Mouse (Mus musculus): Measurements from ENCODE around the gene Atrn.
A peak's percentile ranks its signal among the peaks of the same experiment; 100 is the strongest.
"Not testable (repeated sequence)": the region's sequence is repeated elsewhere in the genome, so short reads cannot be mapped to it uniquely, and the experiment has no call there.

Gene Atrn

DNA sequence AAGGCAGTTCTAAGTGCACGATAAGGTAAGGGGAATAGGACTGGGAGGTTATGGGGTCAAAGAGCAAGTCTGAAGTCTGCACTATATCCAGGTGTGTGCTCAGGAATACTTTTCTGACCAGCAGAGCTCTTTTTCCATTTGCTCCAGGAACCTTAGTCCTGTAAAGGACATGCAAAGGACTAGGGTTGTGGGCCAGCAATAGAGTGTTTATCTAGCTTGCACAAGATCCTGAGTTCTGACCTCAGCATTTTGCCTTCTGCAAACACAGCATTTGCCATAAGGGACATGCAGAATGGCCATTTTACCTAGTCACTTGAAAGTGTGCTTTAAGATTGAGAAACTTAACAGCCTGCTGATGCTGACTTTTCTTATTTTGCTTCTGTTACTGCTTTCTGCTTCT lies 58.7 kb downstream of the Atrn start:
- peak; percentile 77 for DNase-seq

DNA sequence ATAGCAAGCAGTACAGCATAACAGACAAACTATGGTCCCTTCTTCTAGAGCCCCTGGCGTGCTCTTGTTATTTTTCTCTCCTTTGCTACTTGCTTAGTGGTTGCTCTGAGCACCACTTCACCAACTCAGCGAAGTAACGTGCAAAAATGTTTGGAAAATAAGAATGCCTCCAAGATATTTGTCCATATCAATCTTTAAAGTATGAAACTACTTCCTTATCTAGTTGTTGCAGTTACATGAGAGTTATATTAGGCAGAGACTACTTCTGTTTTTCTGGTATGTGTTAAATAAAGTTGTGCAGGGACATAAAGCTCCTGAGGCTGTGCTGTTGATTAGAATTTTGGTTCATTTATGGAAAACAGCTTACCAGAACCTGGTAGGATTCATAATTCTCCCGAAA lies 64.7 kb downstream of the Atrn start:
- DNase-seq: no peak

DNA sequence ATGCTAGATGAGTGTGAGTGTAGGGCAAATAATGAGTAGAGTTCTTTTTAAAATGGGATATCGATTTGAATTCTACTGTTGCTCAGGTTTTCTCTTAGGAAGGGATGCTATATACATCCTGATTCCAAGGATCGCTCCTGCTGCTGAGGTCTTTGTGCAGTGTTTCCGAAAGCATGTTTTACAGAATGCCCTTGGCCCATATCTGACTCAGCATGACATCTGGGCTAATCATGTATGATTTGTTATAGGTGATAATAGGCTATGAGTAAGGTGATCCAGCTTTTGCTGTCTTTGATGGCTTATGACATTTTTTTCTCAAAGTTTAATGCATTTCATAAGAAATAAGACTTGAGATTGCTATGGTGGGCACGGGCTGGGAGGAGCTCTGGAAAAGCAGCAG lies 66.1 kb downstream of the Atrn start:
- DNase-seq: no peak

DNA sequence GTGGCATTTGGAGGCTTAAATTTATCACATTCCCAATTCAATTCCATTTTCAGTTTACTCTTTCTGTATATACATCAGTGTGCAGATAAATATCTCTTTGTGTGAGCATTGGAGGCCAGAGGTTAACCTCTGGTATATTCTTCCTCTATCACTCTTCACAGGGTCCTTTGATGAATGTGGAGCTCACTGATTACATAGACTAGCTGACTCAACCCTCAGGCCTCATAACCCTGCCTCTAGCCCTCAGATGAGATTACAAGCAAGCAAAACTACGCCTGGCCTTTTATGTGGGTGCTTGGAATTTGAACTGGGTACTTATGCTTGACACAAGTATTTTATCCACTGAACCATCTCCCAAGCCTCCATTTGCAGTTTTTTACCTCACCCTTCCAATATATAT lies 68.6 kb downstream of the Atrn start:
- DNase-seq: no peak

DNA sequence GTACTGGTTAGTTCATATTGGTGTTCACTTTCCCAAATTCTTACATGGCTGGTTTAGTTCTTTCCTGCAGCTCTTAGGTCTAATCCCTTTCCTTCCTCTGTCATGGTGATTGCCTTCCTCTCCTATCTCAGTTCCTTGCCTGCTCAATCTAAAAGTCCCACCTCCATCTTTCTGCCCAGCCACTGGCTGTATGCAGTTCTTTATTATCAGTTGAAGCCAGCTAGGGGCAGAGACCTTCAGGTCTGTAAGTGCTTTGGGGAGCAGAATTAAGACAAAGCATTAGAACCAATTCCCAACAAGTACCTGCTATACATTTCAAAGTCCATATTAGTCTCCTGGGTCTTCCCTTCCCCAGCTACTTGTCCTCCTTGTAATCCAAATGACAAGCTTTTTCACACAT lies 71.3 kb downstream of the Atrn start:
- DNase-seq: no peak

DNA sequence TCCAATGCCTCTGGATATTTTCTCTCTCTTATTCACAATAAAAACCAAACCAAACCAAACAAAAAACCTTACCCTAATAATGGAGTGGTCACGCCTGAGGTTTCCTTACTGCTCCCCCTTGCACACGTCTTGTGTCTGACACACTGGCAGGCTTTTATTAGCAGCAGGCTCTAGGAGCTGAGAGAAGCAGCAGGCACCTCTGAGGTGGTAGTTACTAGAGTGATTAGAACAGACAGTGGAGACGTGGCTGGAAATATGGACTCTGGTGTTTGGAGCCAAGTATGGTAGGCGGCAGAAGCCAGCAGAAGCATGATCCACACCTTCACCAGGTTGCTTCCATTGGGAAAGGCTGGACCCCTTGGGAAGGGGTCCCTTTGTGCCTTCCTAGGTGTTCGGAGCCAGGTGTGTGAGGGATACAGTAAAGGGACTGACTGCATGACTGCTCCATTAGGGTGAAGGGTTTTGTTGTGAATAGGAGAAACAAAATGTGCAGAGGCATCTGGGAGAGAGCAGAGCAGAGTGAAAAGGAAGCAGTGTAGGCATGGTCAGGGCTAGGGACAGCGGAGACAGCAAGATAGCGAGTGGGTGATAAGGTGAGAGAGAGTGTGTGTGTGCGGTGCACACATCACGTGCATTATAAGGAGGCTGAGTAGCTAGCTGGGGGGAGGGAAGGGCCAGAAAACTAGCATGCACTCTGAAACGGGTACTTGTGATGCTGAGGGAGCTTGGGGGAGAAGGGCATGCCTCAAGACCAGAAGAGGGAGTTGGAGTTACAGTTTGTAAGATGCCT lies 72.0 kb downstream of the Atrn start:
- DNase-seq: no peak

- DNase-seq: no peak
Measured at GRCm38 (mm10) chr2:130979138-130979537, 72.8 kb downstream of the Atrn start.

DNA sequence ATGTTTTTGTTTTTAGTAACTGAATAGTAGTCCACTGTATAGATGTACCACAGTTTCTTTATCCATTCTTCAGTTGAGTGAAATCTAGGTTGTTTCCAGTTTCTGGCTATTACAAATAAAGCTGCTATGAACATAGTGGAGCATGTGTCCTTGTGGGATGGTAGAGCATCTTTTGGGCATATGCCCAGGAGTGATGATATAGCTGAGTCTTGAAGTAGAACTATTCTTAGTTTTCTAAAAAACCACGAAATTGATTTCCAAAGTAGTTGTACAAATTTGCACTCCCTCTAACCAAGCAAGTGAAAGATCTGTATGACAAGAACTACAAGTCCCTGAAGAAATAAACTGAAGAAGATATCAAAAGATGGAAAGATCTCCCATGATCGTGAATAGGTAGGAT lies 86.5 kb downstream of the Atrn start:
- DNase-seq: no peak

DNA sequence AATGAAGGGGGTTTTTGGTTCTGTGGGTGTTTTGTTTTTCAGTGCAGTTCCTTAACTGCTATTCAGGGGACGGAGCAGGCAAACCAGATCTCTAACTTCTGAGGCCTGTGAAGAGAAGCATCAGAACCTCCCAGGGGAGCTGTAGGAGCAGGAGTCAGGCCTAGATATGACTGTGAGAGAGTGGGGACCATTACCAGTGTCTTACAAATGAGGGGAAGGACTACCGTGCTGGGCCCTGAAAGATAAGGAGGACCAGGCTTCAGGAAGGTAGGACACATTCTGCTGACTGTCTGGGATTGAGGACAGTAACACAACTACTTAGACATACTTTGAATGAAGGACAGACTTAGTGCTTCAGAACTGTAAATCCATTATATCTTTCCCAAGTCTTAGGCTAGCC lies 102.8 kb downstream of the Atrn start:
- no peak for DNase-seq

GRCm38 (mm10) chr2:131010566-131010965 lies 104.3 kb downstream of the Atrn start:
- DNase-seq: no peak

DNA sequence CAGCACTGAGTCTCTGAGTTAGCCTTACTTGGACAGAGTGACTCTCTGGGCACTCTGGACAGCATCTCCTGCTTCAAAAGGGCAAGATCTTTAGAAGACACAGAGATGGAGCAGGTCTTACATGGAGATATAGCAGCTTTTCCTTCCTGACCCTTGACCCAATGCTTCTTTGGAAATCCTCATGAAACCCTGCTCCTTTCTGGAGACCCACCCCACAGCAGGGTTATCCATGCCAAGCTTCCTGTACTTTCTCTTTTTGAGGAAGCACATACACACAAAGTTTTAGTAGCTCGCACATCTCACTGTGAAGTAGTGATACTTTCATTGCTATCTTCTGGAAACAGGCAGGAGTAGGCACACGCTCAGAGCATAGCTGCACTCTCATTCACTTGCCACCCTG lies 118.9 kb downstream of the Atrn start:
- DNase-seq: no peak

DNA sequence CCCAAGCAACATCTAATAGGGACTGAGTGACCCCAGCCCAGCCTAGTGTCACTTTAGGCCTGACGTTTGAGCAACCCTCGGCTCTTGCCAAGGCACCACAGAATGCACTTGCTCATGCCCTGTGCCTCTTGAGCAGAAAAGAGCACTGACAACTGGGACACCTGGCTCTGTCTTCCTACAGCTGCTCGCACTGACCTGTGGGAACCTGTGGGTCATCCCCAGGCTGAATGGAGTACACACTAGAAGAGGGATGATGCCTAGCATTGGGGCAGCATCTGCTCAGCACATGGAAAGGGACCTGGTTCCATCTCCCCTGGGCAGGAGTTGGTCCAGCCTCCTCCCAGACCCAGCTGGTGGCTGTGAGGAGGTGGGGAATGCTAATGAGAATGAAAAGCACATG lies 120.6 kb downstream of the Atrn start:
- DNase-seq: no peak

- peak; percentile 14 for DNase-seq
Measured at GRCm38 (mm10) chr2:131029065-131029935, 123.0 kb downstream of the Atrn start.

GRCm38 (mm10) chr2:131030561-131030960 lies 124.3 kb downstream of the Atrn start:
- DNase-seq: no peak

GRCm38 (mm10) chr2:131030998-131031397 lies 124.7 kb downstream of the Atrn start:
- no peak for DNase-seq

- not testable (repeated sequence) for DNase-seq
Measured at GRCm38 (mm10) chr2:131031406-131031805, 125.1 kb downstream of the Atrn start.

- no peak for DNase-seq
Measured at GRCm38 (mm10) chr2:131036343-131036742, 130.0 kb downstream of the Atrn start.

- no peak for DNase-seq
Measured at GRCm38 (mm10) chr2:131036757-131037156, 130.5 kb downstream of the Atrn start.

DNA sequence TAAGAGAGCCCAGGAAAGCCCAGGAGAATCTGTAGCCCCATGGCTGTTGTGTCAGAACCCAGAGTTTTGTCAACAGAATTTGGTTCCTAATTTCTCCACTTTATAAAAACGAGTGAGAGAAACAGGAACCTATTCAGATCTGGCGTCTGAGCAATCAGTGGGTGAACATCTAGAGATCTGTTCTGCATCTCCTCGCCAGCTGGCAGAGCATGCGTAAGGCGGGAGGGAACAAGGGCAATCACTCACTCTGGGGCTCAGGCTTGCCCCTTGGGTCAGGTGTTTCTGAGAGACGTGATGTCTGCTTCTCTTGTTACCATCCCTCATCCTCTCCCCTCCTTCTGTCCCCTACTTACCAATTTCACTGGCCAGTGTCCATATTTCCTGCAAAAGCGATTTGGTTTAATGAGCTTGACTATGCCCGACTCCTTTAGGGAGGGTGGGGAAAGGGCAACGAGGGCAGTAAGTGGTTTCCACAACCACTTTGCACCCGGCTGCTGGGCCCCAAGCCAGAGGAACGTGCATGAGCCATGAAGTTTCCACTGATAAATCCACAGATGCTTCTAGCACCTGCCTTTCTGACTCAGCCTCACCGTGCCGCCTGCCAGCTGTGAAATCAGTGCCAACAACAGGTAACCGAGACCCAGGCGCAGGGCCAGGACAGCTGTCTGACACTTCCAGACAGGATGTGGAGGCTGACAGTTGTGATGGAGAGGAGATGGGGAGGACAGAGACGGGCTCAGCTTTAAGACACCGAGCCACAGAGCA lies 131.1 kb downstream of the Atrn start:
- peak; percentile 68 for DNase-seq

DNA sequence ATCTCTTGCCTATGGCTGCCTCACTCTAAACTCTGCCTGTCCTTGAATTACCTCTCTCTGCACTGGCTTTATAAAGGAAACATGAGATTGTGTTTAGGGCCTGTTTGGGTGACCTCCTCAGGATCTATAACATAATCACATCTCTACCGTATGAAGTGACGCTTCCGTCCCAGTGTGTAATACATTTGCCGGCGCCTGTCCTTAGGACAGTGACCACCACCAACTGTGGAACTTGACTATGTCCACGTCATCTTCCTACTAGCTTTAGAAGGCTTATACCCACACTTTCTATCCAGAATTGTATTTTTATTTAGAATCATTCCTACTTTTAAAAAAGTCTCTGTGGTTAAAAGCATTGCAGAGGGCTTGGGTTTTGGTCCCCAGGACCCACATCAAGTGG lies 131.9 kb downstream of the Atrn start:
- no peak for DNase-seq

DNA sequence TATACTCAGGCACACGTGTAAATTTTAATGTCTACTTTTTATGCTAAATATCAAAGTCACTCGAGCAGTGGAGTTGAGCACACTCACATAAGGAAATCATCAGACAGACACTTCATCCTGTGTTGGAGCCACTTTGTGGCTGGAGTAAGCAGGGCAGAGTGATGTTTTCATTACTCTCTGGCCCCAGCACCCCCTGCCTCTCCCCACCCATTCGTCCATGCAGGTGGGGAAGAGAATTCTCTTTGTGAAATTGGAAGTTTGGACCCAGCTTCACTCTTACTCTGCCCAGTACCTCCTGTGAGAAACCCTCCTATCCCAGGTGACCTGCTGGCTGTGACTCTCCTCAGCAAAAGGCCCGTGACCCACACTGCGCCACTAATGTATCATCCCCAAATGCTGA lies 132.4 kb downstream of the Atrn start:
- DNase-seq: no peak

DNA sequence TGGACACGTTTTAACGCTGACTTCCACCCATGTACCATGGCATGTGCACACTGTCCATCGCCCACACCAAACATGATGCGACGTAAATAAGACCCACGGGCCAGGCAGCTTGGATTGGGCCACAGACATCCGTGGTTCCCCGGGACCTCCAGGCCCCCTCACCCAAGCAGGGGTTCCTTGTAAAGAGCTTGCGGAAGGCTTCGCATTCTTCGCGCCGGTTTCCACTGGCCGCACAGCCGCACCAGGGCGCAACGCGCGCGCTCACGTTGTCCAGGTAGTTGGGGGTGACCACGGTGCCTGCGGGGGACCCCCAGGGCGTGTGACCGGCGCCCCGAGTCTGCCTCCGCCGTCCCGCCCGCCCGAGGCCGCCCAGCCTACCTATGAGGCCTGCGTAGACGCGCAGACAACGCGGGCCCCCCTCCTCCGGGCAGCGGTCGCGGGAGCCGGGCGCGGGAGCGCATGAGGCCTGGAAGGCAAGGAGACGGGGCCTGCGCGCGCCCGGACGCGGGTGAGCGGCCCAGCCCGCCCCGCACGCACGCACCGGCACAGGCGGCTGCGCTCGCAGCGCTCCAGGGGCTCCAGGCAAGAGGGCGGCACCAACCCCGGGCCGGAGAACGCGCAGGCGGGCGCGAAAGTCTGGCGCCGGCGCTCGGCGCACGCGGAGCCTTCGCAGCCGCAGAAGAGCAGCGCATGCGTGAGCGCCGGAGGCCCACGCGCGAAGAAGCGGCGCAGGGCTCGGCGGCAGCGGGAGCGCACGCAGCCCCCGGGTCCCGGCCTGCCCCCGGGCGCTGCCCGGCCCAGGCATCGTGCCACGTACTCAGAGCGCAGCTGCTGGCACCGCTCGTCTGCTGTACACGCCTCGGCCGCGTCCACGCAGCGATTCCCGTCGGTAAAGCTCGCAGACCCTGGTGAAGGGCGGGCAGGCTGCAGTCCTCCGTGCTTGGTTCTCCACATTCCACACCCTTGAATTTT lies 134.8 kb downstream of the Atrn start:
- no peak for DNase-seq
